Mouse (Mus musculus) gastrocnemius, adult 2 months (tissue): ENCODE data around the gene Polr1d. TPM values are rescaled to one million over a fixed set of nuclear protein-coding genes. Genes with fewer than 3 reads are reported as not detected.

Source experiments
- DNase-seq: peaks from one replicate; pipeline ENCODE4 v3.0.0; 2022
- H3K27ac ChIP-seq: fragments of 200-600 bp; 2 replicates; pipeline ENCODE4 v1.8.1; 2022; ENCODE audit warnings: mild to moderate bottlenecking
- H3K4me3 ChIP-seq: fragments of 200-600 bp; 2 replicates; pipeline ENCODE4 v1.8.1; 2022; ENCODE audit warnings: mild to moderate bottlenecking, moderate library complexity
- CTCF ChIP-seq: fragments of 200-600 bp; IDR thresholded peaks from 2 replicates; pipeline ENCODE4 v1.8.1; 2022; ENCODE audit warnings: antibody characterized with exemption, mild to moderate bottlenecking, moderate library complexity
- intact Hi-C: fragments of 180-260 bp; cut with DNase I; formaldehyde crosslinking; loops from one replicate; pipeline ENCODE4 v1.15.1; 2025
- total RNA-seq, 2 experiments: library from RNA; stranded (reverse); gene quantifications; 2 replicates each; pipeline ENCODE4 v1.2.3; 2021

Gene Polr1d
- total RNA-seq, 2 experiments from 2014 or later, result 83.4 to 85.5 TPM

DNA sequence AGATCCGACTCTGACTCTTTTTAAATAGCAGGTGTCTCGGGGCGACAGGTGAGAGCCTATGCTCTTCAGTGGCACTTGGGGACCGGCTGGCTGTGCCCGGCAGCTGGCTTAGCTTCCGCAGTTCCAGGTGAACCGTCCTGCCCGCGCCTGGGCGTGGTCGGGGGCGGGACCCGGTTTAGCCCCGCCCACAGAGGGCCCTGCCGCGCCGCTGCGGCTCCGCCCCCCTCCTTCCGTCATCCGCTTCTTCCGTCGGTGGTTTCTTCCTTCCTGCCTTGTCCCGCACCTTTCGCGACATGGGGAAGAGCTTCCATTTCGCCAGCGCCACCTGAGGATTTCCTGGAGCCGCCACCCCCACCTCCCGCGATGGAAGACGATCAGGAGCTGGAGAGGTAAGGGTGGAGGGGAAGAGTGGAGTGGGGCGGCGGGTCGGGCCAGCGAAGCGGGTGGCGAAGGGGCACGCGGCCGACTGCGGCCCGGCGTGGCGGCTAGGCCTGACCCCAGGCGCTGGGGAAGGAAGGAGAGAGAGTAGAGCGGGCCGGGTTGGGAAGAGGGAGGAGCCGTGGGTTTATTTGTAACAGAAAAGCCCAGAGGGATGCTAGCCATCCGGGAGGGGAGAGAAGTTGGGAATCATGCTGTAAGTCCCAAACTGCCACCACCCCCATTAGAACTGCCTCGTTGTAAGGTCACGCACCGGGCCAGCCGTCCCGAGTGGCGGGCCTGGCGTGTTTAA, 620 bp downstream of the Polr1d start:
- DNase-seq, result peak; percentile 95
- Histone ChIP-seq H3K4me3 (peak overlapping the region; percentile 88), H3K27ac (peak overlapping the region; percentile 94)
- intact Hi-C loops, result loop anchor here (1.0 to 5.0 kb wide), 4 partner anchors 39 to 245 kb away; partner anchors contain the start of genes Mtif3 and Rpl21
- no peak for TF ChIP-seq CTCF

DNA sequence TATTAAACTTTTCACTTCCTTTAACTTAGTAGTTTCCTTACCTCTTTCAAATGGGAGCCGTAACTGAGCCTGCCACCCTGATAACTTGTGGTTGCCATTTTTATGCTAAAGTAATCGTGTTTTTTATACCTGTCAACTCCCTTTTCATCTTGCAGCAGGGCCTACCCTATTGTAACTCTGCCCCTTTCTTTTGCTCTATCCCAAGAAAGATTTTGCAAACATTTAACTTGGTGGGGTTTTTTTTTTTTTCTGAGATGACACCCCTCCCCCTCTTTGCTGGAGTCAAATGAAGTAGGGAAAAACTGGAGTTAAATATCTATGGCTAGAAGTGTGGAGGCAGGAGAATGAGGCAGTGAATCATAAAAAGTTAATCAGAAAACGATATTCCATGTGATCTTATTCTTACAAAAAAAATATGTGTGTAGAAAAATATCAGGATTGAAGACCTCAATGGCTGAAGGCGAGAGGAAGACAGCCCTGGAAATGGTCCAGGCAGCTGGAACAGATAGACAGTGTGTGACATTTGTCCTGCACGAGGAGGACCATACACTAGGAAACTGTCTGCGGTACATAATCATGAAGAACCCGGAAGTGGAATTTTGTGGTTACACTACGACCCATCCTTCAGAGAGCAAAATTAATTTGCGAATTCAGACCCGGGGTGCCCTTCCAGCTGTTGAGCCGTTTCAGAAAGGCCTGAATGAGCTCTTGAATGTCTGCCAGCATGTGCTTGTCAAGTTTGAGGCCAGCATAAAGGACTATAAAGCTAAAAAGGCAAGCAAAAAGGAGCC, 1.5 kb downstream of the Polr1d start:
- intact Hi-C loops, result loop anchor here (5.0 kb wide), 2 partner anchors 116 to 246 kb away; partner anchors contain the start of genes Mtif3 and Rpl21
- Histone ChIP-seq H3K27ac (peak overlapping the region; percentile 94), H3K4me3 (peak overlapping the region; percentile 88)

DNA sequence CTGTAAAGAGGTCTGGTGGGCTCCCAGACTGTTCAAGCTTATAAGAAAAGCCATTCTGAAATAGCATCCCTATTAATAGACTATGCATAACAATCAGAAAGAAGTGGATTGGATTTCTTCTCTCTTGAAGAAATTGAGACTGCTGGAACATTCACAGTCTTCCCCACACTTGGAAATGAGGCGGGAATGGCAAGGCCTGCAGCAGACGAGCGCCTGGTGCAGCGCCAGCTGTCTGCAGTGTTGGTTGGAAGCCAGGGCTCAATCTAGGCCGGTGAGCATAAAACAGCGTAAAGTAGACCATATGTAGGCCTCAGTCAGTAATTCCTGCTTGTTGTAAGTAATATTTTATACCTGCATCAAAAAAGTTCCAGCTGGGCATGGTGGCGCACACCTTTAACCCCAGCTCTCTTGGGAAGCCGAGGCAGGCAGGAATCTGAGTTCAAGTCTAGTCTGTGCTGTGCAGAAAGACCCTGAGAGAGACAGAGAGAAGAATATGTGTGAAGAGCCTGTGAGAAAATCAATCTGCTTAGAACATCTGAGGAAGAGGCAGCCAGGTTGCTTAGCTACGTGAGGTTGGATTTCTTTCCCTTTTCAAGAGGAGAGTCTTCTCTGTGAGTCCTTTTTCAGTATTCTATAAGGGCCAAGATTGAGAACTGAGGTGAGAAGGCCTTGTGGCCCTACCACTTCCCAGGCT, 8.5 kb downstream of the Polr1d start:
- intact Hi-C loops, result no loop called here

More for the DNA sequence above, 1.5 kb downstream of the Polr1d start:
- DNase-seq, result no peak
- TF ChIP-seq CTCF, result no peak

GRCm38 (mm10) chr5:147086816-147087215, 10.0 kb downstream of the Polr1d start:
- intact Hi-C loops, result no loop called here
- Histone ChIP-seq H3K4me3 (no peak overlapping the region), H3K27ac (no peak overlapping the region)
- TF ChIP-seq CTCF, result no peak
- DNase-seq, result no peak

More for the DNA sequence above, 8.5 kb downstream of the Polr1d start:
- no peak for TF ChIP-seq CTCF
- peak; percentile 56 for DNase-seq
- Histone ChIP-seq H3K27ac (0 out of 2 replicates have a peak overlapping the region, but pooled peaks have one; percentile 4), H3K4me3 (no peak overlapping the region)

DNA sequence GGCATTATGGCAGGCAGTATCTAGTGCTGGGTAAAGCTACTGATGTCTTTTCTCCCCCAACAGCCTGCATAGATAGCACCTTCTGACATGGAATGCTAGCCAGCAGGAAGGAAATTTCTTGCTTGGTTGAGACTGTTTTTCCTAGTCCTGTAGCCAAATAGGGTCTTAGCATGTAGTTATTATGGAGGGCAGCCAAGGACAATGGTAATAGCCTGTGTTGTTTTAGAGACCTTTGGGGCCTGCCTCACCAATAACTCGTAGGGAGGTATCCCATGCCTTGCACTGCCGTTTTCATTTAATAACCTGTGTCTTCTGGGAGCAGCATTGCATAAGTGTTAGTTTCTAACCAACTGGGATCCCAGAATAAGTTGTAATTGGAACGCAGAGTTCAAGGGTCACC, 13.0 kb downstream of the Polr1d start:
- TF ChIP-seq CTCF, result no peak
- Histone ChIP-seq H3K4me3 (no peak overlapping the region), H3K27ac (peak overlapping the region; percentile 36; the same call in 1 of the 2 replicates)
- intact Hi-C loops, result no loop called here
- no peak for DNase-seq

DNA sequence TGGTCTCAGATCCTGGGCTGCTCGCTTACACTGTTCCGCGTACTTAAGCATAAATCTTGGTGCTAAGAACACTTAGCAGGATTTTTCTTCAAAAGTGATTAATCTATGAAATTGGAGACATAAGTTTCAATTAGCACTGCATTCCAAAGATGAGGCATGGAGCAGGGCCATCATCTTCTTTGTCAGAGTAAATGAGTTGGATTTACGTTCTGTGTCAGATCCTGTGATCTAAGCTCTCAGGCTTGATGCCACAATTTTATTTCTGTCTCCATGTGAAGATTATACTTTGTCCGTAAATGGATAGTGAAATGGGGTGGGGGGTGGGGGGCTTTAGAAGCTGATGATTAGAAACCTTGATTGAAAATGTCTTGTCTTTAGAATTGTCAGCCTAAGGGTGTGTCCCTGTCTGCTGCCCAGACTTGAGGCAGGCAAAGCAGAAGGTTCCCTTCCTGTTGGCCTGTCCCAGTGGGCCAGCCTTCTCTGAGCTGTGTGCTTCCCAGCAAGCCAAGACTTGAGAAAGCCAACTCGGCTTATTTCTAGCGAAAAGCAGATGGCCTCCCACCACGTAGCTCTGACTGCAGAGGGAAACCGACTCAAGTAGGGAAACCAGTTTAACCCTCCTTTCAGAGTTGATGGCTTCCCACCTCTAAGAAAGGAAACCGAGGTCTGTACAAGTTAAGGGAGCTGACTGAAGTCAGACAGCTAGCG, 13.6 kb downstream of the Polr1d start:
- peak overlapping the region; percentile 54 for H3K27ac ChIP-seq
- no peak overlapping the region for H3K4me3 ChIP-seq
- DNase-seq, result peak; percentile 41
- no peak for TF ChIP-seq CTCF
- intact Hi-C loops, result no loop called here

- no peak overlapping the region for H3K4me3 ChIP-seq
- intact Hi-C loops, result no loop called here
- no peak overlapping the region for H3K27ac ChIP-seq
- no peak for DNase-seq
- TF ChIP-seq CTCF, result no peak
These were observed 15.6 kb downstream of the Polr1d start for GRCm38 (mm10) chr5:147092448-147092847.

DNA sequence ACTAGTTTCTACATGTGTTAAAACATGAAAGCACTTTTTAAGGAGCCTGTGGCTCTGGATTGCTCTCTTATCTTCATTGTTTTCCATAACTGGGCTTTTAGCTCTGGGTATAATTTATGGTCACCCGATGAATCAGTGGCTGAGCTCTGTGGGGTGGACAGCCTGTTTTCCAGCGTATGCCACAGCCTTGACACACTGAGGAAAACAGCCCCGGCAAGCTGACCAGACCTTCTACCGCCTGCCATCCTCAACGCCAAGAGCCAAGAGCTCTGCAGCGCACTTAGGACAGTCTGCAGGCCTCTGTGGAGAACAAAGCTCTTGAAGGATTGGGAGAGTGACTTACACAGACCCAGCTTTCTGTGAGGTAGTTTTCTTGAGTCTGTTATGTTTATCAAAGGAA, 17.4 kb downstream of the Polr1d start:
- intact Hi-C loops, result no loop called here
- no peak for TF ChIP-seq CTCF
- no peak for DNase-seq
- H3K27ac ChIP-seq, result no peak overlapping the region
- no peak overlapping the region for H3K4me3 ChIP-seq

- no peak for TF ChIP-seq CTCF
- Histone ChIP-seq H3K27ac (no peak overlapping the region), H3K4me3 (no peak overlapping the region)
- intact Hi-C loops, result no loop called here
- no peak for DNase-seq
These were observed 19.7 kb downstream of the Polr1d start for GRCm38 (mm10) chr5:147096586-147096985.

- DNase-seq, result no peak
- Histone ChIP-seq H3K4me3 (no peak overlapping the region), H3K27ac (no peak overlapping the region)
- intact Hi-C loops, result no loop called here
- no peak for TF ChIP-seq CTCF
These were observed 21.8 kb downstream of the Polr1d start for GRCm38 (mm10) chr5:147098667-147099066.

- TF ChIP-seq CTCF, result no peak
- DNase-seq, result no peak
- intact Hi-C loops, result no loop called here
- no peak overlapping the region for H3K4me3 ChIP-seq
- no peak overlapping the region for H3K27ac ChIP-seq
These were observed 23.3 kb downstream of the Polr1d start for GRCm38 (mm10) chr5:147100180-147100579.

DNA sequence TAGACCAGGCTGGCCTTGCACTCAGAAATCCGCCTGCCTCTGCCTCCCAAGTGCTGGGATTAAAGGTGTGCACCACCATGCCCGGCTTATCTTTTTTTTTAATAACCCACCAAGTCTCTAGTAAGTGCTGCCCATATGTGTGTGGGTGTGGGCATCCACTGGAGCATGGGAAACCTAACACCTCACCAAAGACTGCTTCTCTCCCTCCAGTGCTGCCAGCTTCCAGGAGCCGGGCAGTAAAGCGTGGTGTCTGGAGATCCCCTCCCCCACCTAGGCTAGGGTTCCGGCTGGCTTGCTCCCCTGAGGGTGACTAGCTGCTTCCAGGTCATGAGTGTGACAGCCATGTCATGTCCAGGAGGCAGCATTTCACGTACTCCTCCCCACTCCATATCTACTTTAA, 25.4 kb downstream of the Polr1d start:
- intact Hi-C loops, result no loop called here
- DNase-seq, result no peak
- H3K27ac ChIP-seq, result no peak overlapping the region
- TF ChIP-seq CTCF, result no peak
- H3K4me3 ChIP-seq, result no peak overlapping the region
